Mouse (Mus musculus): ENCODE data around the gene Gm45799. TPM values are rescaled to one million over a fixed set of nuclear protein-coding genes. Genes with fewer than 3 reads are reported as not detected.
A peak's percentile ranks its signal among the peaks of the same experiment; 100 is the strongest.

Gene Gm45799
- 4.4 and 7.0 TPM in 2 replicates for polyA plus RNA-seq (2012; ENCODE audit: insufficient read depth, insufficient read length, missing spikeins)

DNA sequence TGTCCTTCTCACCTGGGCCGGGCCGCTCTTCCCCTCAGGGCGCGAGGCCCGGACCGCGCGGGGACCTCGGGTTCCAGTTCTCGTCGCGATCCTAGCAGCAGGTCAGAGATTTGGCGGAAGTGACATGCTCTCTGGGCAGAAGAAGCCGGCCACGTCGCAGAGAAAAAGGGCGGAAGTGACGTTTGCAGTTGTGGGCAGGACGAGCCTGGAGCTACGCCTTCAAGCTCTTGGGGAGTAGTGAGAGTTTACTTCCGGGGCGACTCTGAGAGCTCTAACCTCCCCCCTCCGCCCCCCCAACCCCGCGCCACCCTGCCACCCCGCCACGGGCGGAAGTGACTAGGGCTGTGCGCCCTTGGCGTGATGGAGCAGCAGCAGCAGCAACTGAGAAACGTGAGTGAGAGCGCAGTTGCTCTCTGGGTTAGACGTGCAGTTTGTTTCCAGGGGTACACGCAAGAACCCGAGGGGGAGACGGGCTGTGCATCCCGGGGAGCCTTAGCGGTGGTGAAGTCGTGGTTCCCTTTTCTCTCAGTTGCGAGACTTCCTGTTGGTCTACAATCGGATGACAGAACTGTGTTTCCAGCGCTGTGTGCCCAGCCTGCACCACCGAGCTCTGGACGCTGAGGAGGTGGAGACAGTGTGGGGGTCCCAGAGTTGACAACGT is at the start of gene Gm45799, which contains the start of gene Arfip2:
TSS of gene Gm45799 (plus strand) at position 320 of the 661 bp plus-strand sequence.
TSS of gene Arfip2 (minus strand) at position 184 of the 661 bp plus-strand sequence.
- no peak; the same call in 1 of the 2 replicates for TF ChIP-seq POLR2A (IDR thresholded peaks at IDR 0.05; ENCODE audit: borderline replicate concordance, low read depth, low read length)
- TF ChIP-seq CTCF (IDR thresholded peaks at IDR 0.05; ENCODE audit: low read depth, low read length) = no peak
- peaks cover 27% of the 10 kb centered on the region for H3K4me1 ChIP-seq (ENCODE audit: control insufficient read depth, insufficient read depth, low read length)
- H3K27ac ChIP-seq (ENCODE audit: insufficient read depth, low read depth, low read length) = peak within 1 kb of the TSS; percentile 95

GRCm38 (mm10) chr7:105602860-105603623 is 37.3 kb upstream of the Gm45799 start:
- Histone ChIP-seq H3K4me3 (ENCODE audit: insufficient read depth, low read length) (no peak overlapping the region), H3K4me1 (ENCODE audit: control insufficient read depth, insufficient read depth, low read length) (peaks cover 5% of the 10 kb centered on the region; the same call in 1 of the 2 replicates), H3K27ac (ENCODE audit: insufficient read depth, low read depth, low read length) (no peak overlapping the region)
- no peak for TF ChIP-seq POLR2A (IDR thresholded peaks at IDR 0.05; ENCODE audit: borderline replicate concordance, low read depth, low read length)
- peak; percentile 73 for TF ChIP-seq CTCF (IDR thresholded peaks at IDR 0.05; ENCODE audit: low read depth, low read length)

More for the DNA sequence above, at the start of gene Gm45799, which contains the start of gene Arfip2:
- H3K4me3 ChIP-seq (ENCODE audit: insufficient read depth, low read length) = peak within 1 kb of the TSS; percentile 86

DNA sequence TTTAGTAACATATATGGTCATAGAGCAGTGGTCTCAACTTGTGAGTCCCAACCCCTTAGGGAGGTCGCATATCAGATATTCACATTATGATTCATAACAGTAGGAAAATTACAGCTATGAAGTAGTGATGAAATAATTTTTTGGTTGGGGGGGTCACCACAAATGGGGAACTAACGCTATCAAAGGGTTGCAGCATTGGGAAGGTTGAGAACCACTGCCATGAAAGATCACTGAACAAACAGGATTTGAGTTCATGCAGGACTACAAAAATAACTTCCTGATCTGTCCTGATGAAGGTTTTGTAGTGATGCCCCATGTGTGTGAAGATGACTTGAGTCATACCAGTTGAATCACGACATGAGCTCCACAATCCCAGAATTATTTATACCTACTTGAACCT is 31.9 kb upstream of the Gm45799 start:
- Histone ChIP-seq H3K4me1 (ENCODE audit: control insufficient read depth, insufficient read depth, low read length) (peaks cover 17% of the 10 kb centered on the region), H3K27ac (ENCODE audit: insufficient read depth, low read depth, low read length) (no peak overlapping the region), H3K4me3 (ENCODE audit: insufficient read depth, low read length) (no peak overlapping the region)
- TF ChIP-seq CTCF (IDR thresholded peaks at IDR 0.05; ENCODE audit: low read depth, low read length) = no peak
- no peak for TF ChIP-seq POLR2A (IDR thresholded peaks at IDR 0.05; ENCODE audit: borderline replicate concordance, low read depth, low read length)

DNA sequence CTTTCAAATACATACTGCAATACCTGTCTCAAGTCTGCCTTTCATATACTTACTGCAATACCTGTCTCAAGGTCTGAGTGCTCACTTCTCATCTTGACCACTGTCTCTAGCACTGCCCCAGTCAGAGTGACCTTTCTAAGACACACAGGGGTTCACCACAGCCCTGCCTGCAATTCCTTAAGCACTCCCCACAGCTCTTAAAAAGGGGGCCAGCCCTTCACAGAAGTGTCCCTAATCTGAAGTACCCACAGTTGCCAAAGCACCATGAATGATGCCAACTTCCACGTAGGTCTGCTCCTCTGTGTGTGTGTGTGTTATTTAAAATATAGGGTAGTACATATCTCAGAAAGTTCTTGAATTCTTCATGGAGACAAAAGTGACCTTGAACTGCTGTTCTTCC is 28.6 kb upstream of the Gm45799 start:
- Histone ChIP-seq H3K4me1 (ENCODE audit: control insufficient read depth, insufficient read depth, low read length) (peaks cover 17% of the 10 kb centered on the region), H3K27ac (ENCODE audit: insufficient read depth, low read depth, low read length) (no peak overlapping the region), H3K4me3 (ENCODE audit: insufficient read depth, low read length) (no peak overlapping the region)
- TF ChIP-seq POLR2A (IDR thresholded peaks at IDR 0.05; ENCODE audit: borderline replicate concordance, low read depth, low read length) (no peak), CTCF (IDR thresholded peaks at IDR 0.05; ENCODE audit: low read depth, low read length) (no peak)

DNA sequence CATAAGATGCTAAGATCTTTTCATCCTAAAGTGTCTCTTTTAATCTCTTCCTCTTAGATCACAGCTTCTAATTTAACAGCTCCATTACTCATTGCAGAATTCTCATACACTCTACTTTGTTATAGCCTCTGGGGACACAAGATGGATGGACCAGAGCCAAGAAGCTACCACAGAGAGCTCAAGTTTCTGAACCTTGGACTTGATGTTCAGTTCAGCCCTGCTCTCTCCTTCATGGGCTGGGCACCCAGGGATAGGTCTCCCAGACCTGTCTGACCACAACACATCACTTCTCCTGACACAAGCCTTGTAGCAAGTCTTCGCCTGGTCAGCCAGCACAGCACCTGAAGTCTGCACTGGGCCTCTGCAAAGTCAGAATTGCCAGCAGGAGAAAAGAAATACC is 26.0 kb upstream of the Gm45799 start:
- Histone ChIP-seq H3K4me1 (ENCODE audit: control insufficient read depth, insufficient read depth, low read length) (peaks cover 3% of the 10 kb centered on the region), H3K4me3 (ENCODE audit: insufficient read depth, low read length) (no peak overlapping the region), H3K27ac (ENCODE audit: insufficient read depth, low read depth, low read length) (no peak overlapping the region)
- TF ChIP-seq POLR2A (IDR thresholded peaks at IDR 0.05; ENCODE audit: borderline replicate concordance, low read depth, low read length) = no peak
- TF ChIP-seq CTCF (IDR thresholded peaks at IDR 0.05; ENCODE audit: low read depth, low read length) = no peak

GRCm38 (mm10) chr7:105615720-105616119 is 24.6 kb upstream of the Gm45799 start:
- no peak overlapping the region for H3K27ac ChIP-seq (ENCODE audit: insufficient read depth, low read depth, low read length)
- H3K4me1 ChIP-seq (ENCODE audit: control insufficient read depth, insufficient read depth, low read length) = no peaks in the 10 kb centered on the region
- H3K4me3 ChIP-seq (ENCODE audit: insufficient read depth, low read length) = no peak overlapping the region
- no peak for TF ChIP-seq CTCF (IDR thresholded peaks at IDR 0.05; ENCODE audit: low read depth, low read length)
- TF ChIP-seq POLR2A (IDR thresholded peaks at IDR 0.05; ENCODE audit: borderline replicate concordance, low read depth, low read length) = no peak

DNA sequence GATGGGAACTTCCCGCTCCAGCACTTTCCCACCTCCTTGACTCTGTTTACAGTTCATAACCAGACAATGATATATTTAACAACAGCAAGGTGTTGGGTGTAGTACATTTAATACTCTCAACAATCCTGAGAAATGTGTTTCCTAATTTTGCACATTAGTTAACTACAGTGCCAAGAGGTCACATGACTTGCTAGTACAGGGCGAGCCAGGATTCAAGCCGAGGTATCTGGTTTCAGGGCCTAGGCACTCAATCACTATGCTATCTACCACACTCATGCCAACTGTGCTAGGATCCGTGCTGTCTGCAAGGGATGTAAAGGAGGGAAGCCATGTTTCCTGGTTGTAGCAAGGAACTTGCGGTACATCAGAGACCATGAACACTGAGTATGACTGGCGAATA is 23.8 kb upstream of the Gm45799 start:
- no peak overlapping the region for H3K4me3 ChIP-seq (ENCODE audit: insufficient read depth, low read length)
- TF ChIP-seq CTCF (IDR thresholded peaks at IDR 0.05; ENCODE audit: low read depth, low read length) (no peak), POLR2A (IDR thresholded peaks at IDR 0.05; ENCODE audit: borderline replicate concordance, low read depth, low read length) (no peak)
- no peak overlapping the region for H3K27ac ChIP-seq (ENCODE audit: insufficient read depth, low read depth, low read length)
- no peaks in the 10 kb centered on the region for H3K4me1 ChIP-seq (ENCODE audit: control insufficient read depth, insufficient read depth, low read length)

DNA sequence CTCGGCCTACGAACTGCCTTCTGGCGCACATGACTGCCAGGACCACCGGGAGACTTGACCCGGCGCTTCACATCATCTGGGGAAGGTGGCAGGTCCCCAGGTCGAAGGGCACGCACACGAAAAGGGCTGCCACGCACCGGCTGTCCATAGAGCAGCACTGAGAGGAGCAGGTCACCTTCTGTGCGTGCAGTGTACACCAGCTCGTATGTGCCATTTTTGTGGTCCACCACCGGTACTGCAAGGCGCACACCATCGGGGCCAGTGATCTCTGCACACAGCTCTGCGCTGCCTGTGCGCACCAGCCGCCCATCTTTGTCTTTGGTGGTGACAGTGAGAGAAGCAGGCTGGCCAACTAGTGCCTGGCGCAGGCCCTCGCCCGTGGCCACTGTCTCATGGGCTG is 22.5 kb upstream of the Gm45799 start:
- H3K27ac ChIP-seq (ENCODE audit: insufficient read depth, low read depth, low read length) = no peak overlapping the region
- TF ChIP-seq POLR2A (IDR thresholded peaks at IDR 0.05; ENCODE audit: borderline replicate concordance, low read depth, low read length) (no peak), CTCF (IDR thresholded peaks at IDR 0.05; ENCODE audit: low read depth, low read length) (no peak)
- H3K4me3 ChIP-seq (ENCODE audit: insufficient read depth, low read length) = no peak overlapping the region
- H3K4me1 ChIP-seq (ENCODE audit: control insufficient read depth, insufficient read depth, low read length) = 0 out of 2 replicates have a peak, but pooled peaks cover 4% of the 10 kb centered on the region

DNA sequence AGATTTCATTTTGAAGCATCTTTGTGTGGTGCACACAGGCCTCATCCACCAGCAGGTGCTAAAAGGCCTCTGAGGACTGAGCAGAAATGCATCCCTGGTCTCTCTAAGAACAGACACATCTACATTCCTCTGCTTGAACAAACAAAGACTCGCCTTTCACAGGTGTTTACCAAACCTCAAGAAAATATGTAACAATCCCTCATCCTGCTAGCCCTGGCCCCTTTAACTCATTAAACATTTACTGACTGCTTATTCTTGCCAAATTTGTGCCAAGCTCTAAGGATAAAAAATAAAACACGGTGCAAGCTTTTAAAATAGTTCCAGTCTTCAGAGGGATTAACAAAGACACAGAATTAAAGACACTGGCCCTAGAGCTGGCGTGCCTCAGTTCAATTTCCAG is 20.7 kb upstream of the Gm45799 start:
- Histone ChIP-seq H3K4me3 (ENCODE audit: insufficient read depth, low read length) (no peak overlapping the region), H3K27ac (ENCODE audit: insufficient read depth, low read depth, low read length) (no peak overlapping the region)
- TF ChIP-seq POLR2A (IDR thresholded peaks at IDR 0.05; ENCODE audit: borderline replicate concordance, low read depth, low read length) = no peak
- no peak for TF ChIP-seq CTCF (IDR thresholded peaks at IDR 0.05; ENCODE audit: low read depth, low read length)

DNA sequence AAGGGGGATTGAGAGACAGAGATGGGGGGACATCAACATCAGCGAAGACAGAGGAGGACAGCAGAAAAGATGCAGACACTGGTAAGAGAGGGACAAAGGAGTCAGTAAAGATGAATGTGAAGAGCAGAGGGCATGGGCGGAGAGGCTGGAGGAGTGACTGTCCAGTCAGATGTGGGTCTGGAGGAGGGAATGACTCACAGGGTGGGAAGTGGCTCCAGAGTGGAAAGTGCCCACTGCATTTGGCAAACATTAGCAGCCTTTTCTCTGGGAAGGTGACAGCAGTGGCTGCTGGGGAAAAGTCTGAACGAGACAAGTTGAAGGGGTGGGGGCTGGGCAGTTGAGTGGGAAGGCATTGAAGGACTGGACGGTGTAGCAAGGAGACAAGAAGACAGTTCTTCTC is 19.3 kb upstream of the Gm45799 start:
- H3K4me3 ChIP-seq (ENCODE audit: insufficient read depth, low read length) = no peak overlapping the region
- TF ChIP-seq CTCF (IDR thresholded peaks at IDR 0.05; ENCODE audit: low read depth, low read length) (no peak), POLR2A (IDR thresholded peaks at IDR 0.05; ENCODE audit: borderline replicate concordance, low read depth, low read length) (no peak)

More for the DNA sequence above, 20.7 kb upstream of the Gm45799 start:
- H3K4me1 ChIP-seq (ENCODE audit: control insufficient read depth, insufficient read depth, low read length) = 0 out of 2 replicates have a peak, but pooled peaks cover 4% of the 10 kb centered on the region

More for the DNA sequence above, 19.3 kb upstream of the Gm45799 start:
- Histone ChIP-seq H3K4me1 (ENCODE audit: control insufficient read depth, insufficient read depth, low read length) (0 out of 2 replicates have a peak, but pooled peaks cover 4% of the 10 kb centered on the region), H3K27ac (ENCODE audit: insufficient read depth, low read depth, low read length) (no peak overlapping the region)
